Mouse (Mus musculus) E14TG2a.4 (cell line): Measurements from ENCODE around the gene 0610012G03Rik.

ENCODE experiments used
- CTCF ChIP-seq: conservative IDR thresholded peaks from 2 replicates; pipeline ENCODE4 v1.5.1; 2014; ENCODE audit warnings: low read length
- NANOG ChIP-seq: IDR thresholded peaks from 2 replicates; pipeline ENCODE4 v1.6.1; 2014; ENCODE audit warnings: borderline replicate concordance, low read length, mixed read lengths

DNA sequence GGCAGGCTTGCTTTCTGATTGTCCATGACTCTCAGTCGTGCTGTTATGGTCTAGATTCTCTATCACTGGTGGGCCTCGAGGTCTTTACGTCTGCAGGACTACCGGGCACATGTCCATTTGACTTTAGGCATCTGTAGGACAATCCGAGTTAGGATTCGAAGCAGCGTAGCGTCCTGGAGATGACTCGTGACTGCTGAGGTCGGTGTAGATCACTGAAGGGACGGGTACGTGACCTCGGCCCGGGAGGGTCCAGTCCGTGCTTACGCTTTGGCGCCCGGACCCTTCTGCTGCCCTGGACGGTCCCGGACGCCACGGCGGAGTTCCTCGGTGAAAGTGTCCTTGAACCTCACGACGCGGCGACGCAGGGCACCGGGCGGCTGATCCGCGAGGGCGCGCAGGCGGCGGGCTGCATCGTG is 385 bp downstream of the 0610012G03Rik start:
- TF ChIP-seq CTCF (no peak), NANOG (no peak)
